Mouse (Mus musculus) R1 (cell line): ENCODE measurements at regions not wholly inside any gene's neighbourhood (a gene's known extent, or its start where the extent isn't known, plus 50 kb on each side); places are given as distances from the start of the nearest gene placed in this dataset.

Experiments
- DNase-seq: peaks from one replicate; pipeline ENCODE4 v3.0.0-alpha.2; 2018; ENCODE audit warnings: low read depth, low spot score

GRCm38 (mm10) chr4:137101169-137101568 lies 52.6 kb upstream of the Zbtb40 start:
- DNase-seq = no peak

- no peak for DNase-seq
Observed at GRCm38 (mm10) chr4:137100756-137101155, 52.2 kb upstream of the Zbtb40 start.
